Mouse (Mus musculus) T-cell, adult 2 months (primary cell): ENCODE results near the gene Snx14.

Experiments
- DNase-seq: peaks from one replicate; pipeline ENCODE4 v3.0.0; 2022; ENCODE audit warnings: low spot score

Snx14 gene

DNA sequence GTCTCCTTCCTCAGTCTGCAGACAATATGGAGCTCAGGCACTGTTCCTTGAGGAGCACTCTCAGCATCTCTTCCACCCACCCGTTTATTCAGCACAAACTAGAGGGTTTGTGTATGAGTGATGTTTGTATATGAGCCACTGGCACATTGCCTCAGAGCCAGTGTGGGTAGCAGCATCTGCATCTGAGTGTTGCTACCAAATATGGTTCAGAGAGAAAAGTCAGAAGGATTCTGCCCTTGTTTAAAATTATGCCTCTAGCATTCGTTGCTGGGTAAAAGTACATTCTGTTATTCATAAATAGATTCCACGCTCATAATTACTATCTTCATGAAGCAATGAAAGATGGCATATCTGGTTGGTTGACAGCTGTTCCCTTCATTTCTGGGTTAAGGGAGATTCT lies 96.1 kb downstream of the Snx14 start:
- DNase-seq: no peak

DNA sequence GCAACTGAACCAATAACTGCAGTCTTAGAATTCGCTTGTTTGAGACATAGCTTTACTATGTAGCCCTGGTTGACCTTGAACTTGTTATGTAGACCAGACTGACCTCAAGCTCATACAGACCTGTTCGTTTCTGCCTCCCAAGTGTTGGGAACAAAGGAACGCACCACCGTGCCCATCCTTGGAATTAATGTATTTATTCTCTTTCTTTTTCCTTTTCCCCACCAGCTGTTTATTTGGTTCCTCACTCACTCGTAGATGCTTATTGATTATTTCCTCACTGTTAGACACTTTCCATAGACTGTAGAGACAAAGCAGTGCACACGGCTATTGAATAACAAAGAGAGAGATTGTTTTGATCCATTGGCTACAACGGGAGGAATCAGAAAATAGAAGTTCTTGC lies 96.5 kb downstream of the Snx14 start:
- DNase-seq: no peak

- no peak for DNase-seq
These were observed 97.9 kb downstream of the Snx14 start for GRCm38 (mm10) chr9:88340819-88341218.

DNA sequence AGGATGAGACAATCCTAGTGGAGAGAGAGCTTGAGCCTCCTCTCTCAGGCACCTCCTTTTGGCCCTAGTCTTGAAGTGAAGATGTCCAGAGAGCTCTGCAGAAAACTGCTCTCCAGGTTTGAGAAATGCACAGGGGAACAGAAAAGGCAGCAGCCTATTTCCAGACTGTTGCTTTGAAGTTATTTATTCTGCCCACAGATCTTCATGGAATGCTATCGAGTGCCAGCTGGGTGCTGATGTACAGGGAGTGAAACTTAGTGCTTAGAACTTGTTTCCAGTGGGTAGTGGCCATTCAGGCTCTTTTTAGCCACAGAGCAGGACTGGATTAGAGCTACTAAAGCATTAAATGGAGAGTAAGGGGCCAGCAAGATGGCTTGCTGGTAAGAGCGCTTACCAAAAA lies 102.9 kb downstream of the Snx14 start:
- DNase-seq: no peak

DNA sequence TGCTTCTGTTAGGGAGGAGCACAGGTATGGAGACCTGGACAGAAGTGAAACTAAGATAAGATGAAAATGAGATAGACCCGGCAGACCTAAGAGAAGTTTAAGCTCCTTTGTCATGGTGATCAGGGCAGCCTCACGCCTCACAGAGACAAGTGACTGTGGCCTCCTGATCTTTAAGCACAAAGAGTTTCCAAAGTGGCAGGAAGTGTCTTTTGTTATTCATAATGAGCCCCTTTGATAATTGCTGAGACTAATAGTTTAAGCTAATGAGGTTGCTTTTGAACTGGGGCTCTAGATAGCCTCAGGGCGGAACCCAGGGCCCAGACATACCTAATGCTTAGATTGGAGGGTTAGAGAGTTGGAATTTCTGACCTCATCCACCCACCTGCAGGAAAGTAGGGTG lies 106.3 kb downstream of the Snx14 start:
- DNase-seq: no peak

DNA sequence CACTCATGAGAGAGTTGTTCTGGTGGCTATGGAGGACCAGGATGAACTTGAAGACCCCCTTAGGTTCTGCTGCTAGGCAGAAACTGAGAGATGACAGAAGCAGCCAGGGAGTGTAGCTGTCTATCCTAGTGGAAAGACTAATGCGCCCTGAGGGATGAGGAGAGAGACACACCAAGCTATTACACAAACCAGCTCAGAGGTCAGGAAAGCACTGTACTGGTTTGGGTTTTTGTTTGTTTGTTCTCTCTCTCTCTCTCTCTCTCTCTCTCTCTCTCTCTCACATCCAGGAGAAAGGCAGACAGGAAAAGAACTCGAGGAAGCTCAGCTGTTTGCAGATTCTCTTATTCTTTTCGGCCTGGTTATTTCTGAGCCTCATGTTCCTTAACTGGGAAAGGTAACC lies 108.4 kb downstream of the Snx14 start:
- no peak for DNase-seq

GRCm38 (mm10) chr9:88329166-88329748 lies 109.5 kb downstream of the Snx14 start:
- DNase-seq: peak; percentile 48

DNA sequence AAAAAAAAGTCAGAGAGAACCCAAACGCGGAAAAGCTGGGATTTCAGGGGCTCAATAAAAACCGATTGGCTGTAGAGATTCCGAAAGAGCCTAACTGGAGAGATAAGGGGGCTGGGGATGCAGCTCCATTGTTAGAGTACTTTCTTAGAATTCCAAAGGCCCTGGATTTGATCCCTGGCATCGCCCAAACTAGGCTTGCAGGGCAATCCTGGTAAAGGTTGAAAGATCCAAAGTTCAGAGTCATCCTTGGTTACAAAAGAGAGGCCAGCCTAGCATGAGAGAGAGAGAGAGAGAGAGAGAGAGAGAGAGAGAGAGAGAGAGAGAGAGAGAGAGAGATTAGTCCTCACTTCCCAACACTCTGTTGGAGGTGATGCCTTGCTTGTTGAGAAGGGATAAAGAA lies 110.1 kb downstream of the Snx14 start:
- no peak for DNase-seq

DNA sequence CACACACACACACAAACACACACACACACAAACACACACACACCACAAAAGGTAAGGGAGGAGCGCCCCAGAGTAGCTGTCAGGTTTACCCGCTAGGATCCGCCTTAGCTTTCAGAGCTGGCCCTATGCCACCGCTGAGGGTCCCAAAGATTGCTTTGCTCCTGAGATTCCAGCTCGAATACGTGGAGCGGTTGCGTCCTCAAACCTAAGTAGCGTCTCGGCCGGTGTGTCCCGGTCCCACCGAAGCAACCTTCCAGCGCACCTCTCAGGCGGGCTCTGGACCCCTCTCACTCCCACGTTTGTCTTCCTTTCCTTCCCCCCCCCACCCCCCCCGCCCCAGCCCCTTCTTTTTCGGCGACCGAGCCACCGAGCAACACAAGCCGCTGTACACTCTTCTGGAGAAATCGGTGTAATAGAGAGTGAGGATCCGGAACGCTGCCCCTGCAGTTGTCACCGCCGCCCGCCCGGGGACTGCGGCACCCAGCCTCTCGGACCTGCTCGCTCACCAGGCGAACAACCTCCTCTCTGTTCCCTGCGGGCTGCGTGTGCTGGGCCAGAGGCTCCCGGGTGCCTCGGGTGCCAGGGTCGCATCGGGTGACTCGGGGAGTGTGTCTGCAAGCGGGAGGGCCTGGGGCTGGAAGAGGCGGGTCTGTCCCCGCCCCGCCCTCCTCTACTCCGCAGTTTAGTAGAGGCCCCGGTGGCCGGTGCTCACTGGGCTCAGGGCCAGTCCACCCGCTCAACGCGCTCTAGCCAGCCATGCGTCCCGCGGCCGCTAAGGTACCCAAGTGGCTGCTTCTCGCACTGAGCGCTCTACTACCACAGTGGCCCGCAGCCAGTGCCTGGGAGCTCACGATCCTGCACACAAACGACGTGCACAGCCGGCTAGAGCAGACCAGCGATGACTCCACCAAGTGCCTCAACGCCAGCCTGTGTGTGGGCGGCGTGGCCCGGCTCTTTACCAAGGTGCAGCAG lies 111.5 kb downstream of the Snx14 start, which contains the start of gene Nt5e:
Gene Nt5e, plus strand, starts transcription at position 268 of the 972 bp plus-strand sequence.
- DNase-seq: peak; percentile 43
